Mouse (Mus musculus) liver, embryonic 12.5 days (tissue): ENCODE results near the gene Abhd2. TPM values are rescaled to one million over a fixed set of nuclear protein-coding genes. Genes with fewer than 3 reads are reported as not detected.

Experiments used
- ATAC-seq: fragments of 200-750 bp; cut with Nextera tagmentation; 2 replicates; pipeline ENCODE4 v1.8.0; 2017; ENCODE audit warnings: moderate number of reproducible peaks, mild to moderate bottlenecking, moderate library complexity
- H3K27ac ChIP-seq: fragments of 300-500 bp; sonication (generic); 2 replicates; pipeline ENCODE4 v1.5.1; 2016; ENCODE audit warnings: mild to moderate bottlenecking
- H3K27me3 ChIP-seq: fragments of 300-500 bp; sonication (generic); replicated peaks from 2 replicates; pipeline ENCODE4 v1.6.1; 2016; ENCODE audit warnings: mild to moderate bottlenecking, moderate library complexity
- H3K36me3 ChIP-seq: fragments of 300-500 bp; sonication (generic); 2 replicates; pipeline ENCODE4 v1.6.1; 2016; ENCODE audit warnings: mild to moderate bottlenecking, moderate library complexity
- H3K4me1 ChIP-seq: fragments of 300-500 bp; sonication (generic); 2 replicates; pipeline ENCODE4 v1.6.1; 2016
- H3K4me2 ChIP-seq: fragments of 300-500 bp; sonication (generic); 2 replicates; pipeline ENCODE4 v1.6.1; 2016; ENCODE audit warnings: mild to moderate bottlenecking, moderate library complexity
- H3K4me3 ChIP-seq: fragments of 300-500 bp; sonication (generic); 2 replicates; pipeline ENCODE4 v1.5.1; 2016; ENCODE audit warnings: mild to moderate bottlenecking, moderate library complexity
- H3K9ac ChIP-seq: fragments of 300-500 bp; sonication (generic); 2 replicates; pipeline ENCODE4 v1.6.1; 2016; ENCODE audit warnings: mild to moderate bottlenecking, moderate library complexity
- H3K9me3 ChIP-seq: fragments of 300-500 bp; sonication (generic); replicated peaks from 2 replicates; pipeline ENCODE4 v1.6.1; 2016; ENCODE audit warnings: mild to moderate bottlenecking, moderate library complexity
- WGBS: fragments of 180-500 bp; shearing (Covaris S2); methylation state at CpG from one replicate; pipeline ENCODE4 v1.1.7; 2016; ENCODE audit not compliant: insufficient replicate concordance; 5-methylcytosine and 5-hydroxymethylcytosine counted together
- polyA plus RNA-seq: library from polyadenylated mRNA; unstranded; fragments of >200 nt; fragmentation: Nextera tagmentation; extraction: Ambion mirVana; gene quantifications from 2 replicates; pipeline ENCODE4 v1.2.1, GENCODE M21; 2016

The Abhd2 gene
- polyA plus RNA-seq, 1 experiment from 2014 or later: 9.6 TPM

GRCm38 (mm10) chr7:79247408-79247807, 25.6 kb upstream of the Abhd2 start:
- Histone ChIP-seq H3K36me3 (no peaks in the 10 kb centered on the region), H3K27me3 (peaks cover 23% of the 10 kb centered on the region), H3K4me1 (peaks cover 11% of the 10 kb centered on the region), H3K27ac (no peak overlapping the region), H3K4me2 (no peak overlapping the region), H3K4me3 (no peak overlapping the region), H3K9me3 (no peaks in the 10 kb centered on the region), H3K9ac (no peak overlapping the region)
- 74% methylated on average over 1 of the region's 1 CpGs for WGBS
- ATAC-seq: no peak

GRCm38 (mm10) chr7:79247881-79248389, 25.1 kb upstream of the Abhd2 start:
- WGBS: 51% methylated on average over 7 of the region's 7 CpGs
- ATAC-seq: no peak

GRCm38 (mm10) chr7:79249581-79249980, 23.4 kb upstream of the Abhd2 start:
- Histone ChIP-seq H3K27ac (no peak overlapping the region), H3K9me3 (no peaks in the 10 kb centered on the region), H3K27me3 (peaks cover 16% of the 10 kb centered on the region), H3K9ac (no peak overlapping the region), H3K4me1 (peaks cover 17% of the 10 kb centered on the region), H3K36me3 (no peaks in the 10 kb centered on the region), H3K4me2 (no peak overlapping the region), H3K4me3 (no peak overlapping the region)
- no peak for ATAC-seq
- 81% methylated on average over 2 of the region's 2 CpGs for WGBS

More at GRCm38 (mm10) chr7:79247881-79248389, 25.1 kb upstream of the Abhd2 start:
- Histone ChIP-seq H3K27ac (no peak overlapping the region), H3K4me2 (no peak overlapping the region), H3K9ac (no peak overlapping the region), H3K4me3 (no peak overlapping the region), H3K27me3 (peaks cover 23% of the 10 kb centered on the region), H3K36me3 (no peaks in the 10 kb centered on the region), H3K9me3 (no peaks in the 10 kb centered on the region), H3K4me1 (peaks cover 11% of the 10 kb centered on the region)

GRCm38 (mm10) chr7:79254248-79254888, 18.6 kb upstream of the Abhd2 start:
- H3K4me1 ChIP-seq: peaks cover 11% of the 10 kb centered on the region
- H3K9ac ChIP-seq: no peak overlapping the region
- ATAC-seq: peak; percentile 72
- no peak overlapping the region for H3K4me2 ChIP-seq
- H3K9me3 ChIP-seq: no peaks in the 10 kb centered on the region
- 35% methylated on average over 3 of the region's 3 CpGs for WGBS
- H3K36me3 ChIP-seq: no peaks in the 10 kb centered on the region
- H3K27me3 ChIP-seq: no peaks in the 10 kb centered on the region
- H3K4me3 ChIP-seq: no peak overlapping the region
- H3K27ac ChIP-seq: 0 out of 2 replicates have a peak overlapping the region, but pooled peaks have one; percentile 34

- WGBS: 80% methylated on average over 7 of the region's 7 CpGs
- no peak overlapping the region; the same call in 1 of the 2 replicates for H3K27ac ChIP-seq
- peaks cover 11% of the 10 kb centered on the region for H3K4me1 ChIP-seq
- no peak overlapping the region for H3K4me3 ChIP-seq
- no peaks in the 10 kb centered on the region for H3K36me3 ChIP-seq
- H3K9me3 ChIP-seq: no peaks in the 10 kb centered on the region
- H3K4me2 ChIP-seq: no peak overlapping the region
- ATAC-seq: no peak
- no peak overlapping the region for H3K9ac ChIP-seq
- no peaks in the 10 kb centered on the region for H3K27me3 ChIP-seq
These were observed 17.6 kb upstream of the Abhd2 start for GRCm38 (mm10) chr7:79255350-79255749.

GRCm38 (mm10) chr7:79255752-79256151, 17.2 kb upstream of the Abhd2 start:
- Histone ChIP-seq H3K4me2 (no peak overlapping the region), H3K27ac (no peak overlapping the region), H3K4me3 (no peak overlapping the region), H3K36me3 (no peaks in the 10 kb centered on the region), H3K4me1 (peaks cover 11% of the 10 kb centered on the region), H3K9me3 (no peaks in the 10 kb centered on the region), H3K27me3 (no peaks in the 10 kb centered on the region), H3K9ac (no peak overlapping the region)
- ATAC-seq: no peak
- 72% methylated on average over 10 of the region's 10 CpGs for WGBS

GRCm38 (mm10) chr7:79256716-79257115, 16.3 kb upstream of the Abhd2 start:
- H3K27ac ChIP-seq: no peak overlapping the region
- H3K9ac ChIP-seq: no peak overlapping the region
- ATAC-seq: no peak
- no peak overlapping the region for H3K4me2 ChIP-seq
- peaks cover 11% of the 10 kb centered on the region for H3K4me1 ChIP-seq
- H3K4me3 ChIP-seq: no peak overlapping the region
- H3K9me3 ChIP-seq: no peaks in the 10 kb centered on the region
- H3K27me3 ChIP-seq: no peaks in the 10 kb centered on the region
- H3K36me3 ChIP-seq: no peaks in the 10 kb centered on the region
- WGBS: 69% methylated on average over 4 of the region's 4 CpGs

- Histone ChIP-seq H3K4me2 (no peak overlapping the region), H3K36me3 (no peaks in the 10 kb centered on the region), H3K9ac (no peak overlapping the region), H3K9me3 (no peaks in the 10 kb centered on the region), H3K27me3 (0 out of 2 replicates have a peak, but pooled peaks cover 5% of the 10 kb centered on the region), H3K27ac (peak overlapping the region; percentile 63), H3K4me1 (peaks cover 24% of the 10 kb centered on the region), H3K4me3 (no peak overlapping the region)
- 62% methylated on average over 10 of the region's 10 CpGs for WGBS
- ATAC-seq: peak; percentile 58
These were observed 13.9 kb upstream of the Abhd2 start for GRCm38 (mm10) chr7:79258981-79259542.

- Histone ChIP-seq H3K4me2 (no peak overlapping the region), H3K4me3 (no peak overlapping the region), H3K4me1 (peaks cover 27% of the 10 kb centered on the region), H3K36me3 (no peaks in the 10 kb centered on the region), H3K9ac (no peak overlapping the region), H3K27me3 (0 out of 2 replicates have a peak, but pooled peaks cover 5% of the 10 kb centered on the region), H3K27ac (no peak overlapping the region), H3K9me3 (no peaks in the 10 kb centered on the region)
- ATAC-seq: no peak
- 71% methylated on average over 8 of the region's 8 CpGs for WGBS
These were observed 10.5 kb upstream of the Abhd2 start for GRCm38 (mm10) chr7:79262478-79262877.

GRCm38 (mm10) chr7:79263776-79264175, 9.2 kb upstream of the Abhd2 start:
- Histone ChIP-seq H3K4me1 (peaks cover 40% of the 10 kb centered on the region), H3K27ac (no peak overlapping the region), H3K4me2 (no peak overlapping the region), H3K36me3 (no peaks in the 10 kb centered on the region), H3K27me3 (0 out of 2 replicates have a peak, but pooled peaks cover 5% of the 10 kb centered on the region), H3K4me3 (no peak overlapping the region), H3K9me3 (no peaks in the 10 kb centered on the region), H3K9ac (no peak overlapping the region)
- WGBS: 34% methylated on average over 3 of the region's 3 CpGs
- ATAC-seq: no peak

GRCm38 (mm10) chr7:79266228-79266627, 6.8 kb upstream of the Abhd2 start:
- Histone ChIP-seq H3K9me3 (no peaks in the 10 kb centered on the region), H3K9ac (no peak overlapping the region), H3K27ac (no peak overlapping the region), H3K4me3 (no peak overlapping the region), H3K4me2 (no peak overlapping the region), H3K4me1 (peaks cover 65% of the 10 kb centered on the region), H3K27me3 (0 out of 2 replicates have a peak, but pooled peaks cover 5% of the 10 kb centered on the region), H3K36me3 (no peaks in the 10 kb centered on the region)
- 72% methylated on average over 4 of the region's 4 CpGs for WGBS
- no peak for ATAC-seq

GRCm38 (mm10) chr7:79267690-79268388, 5.2 kb upstream of the Abhd2 start:
- no peaks in the 10 kb centered on the region for H3K27me3 ChIP-seq
- H3K27ac ChIP-seq: peak overlapping the region; percentile 71
- no peaks in the 10 kb centered on the region for H3K9me3 ChIP-seq
- H3K36me3 ChIP-seq: no peaks in the 10 kb centered on the region
- 22% methylated on average over 7 of the region's 7 CpGs for WGBS
- H3K4me3 ChIP-seq: no peak overlapping the region
- H3K9ac ChIP-seq: 0 out of 2 replicates have a peak overlapping the region, but pooled peaks have one; percentile 15
- ATAC-seq: peak; percentile 26; the same call in 1 of the 2 replicates
- peak overlapping the region; percentile 24; the same call in 1 of the 2 replicates for H3K4me2 ChIP-seq
- H3K4me1 ChIP-seq: peaks cover 73% of the 10 kb centered on the region
